Mouse (Mus musculus) frontal cortex, adult (tissue): ENCODE results near the gene Dmrta2.

Experiments
- ATAC-seq: cut with Nextera tagmentation; 2 replicates; pipeline ENCODE4 v1.9.2; 2017; ENCODE audit warnings: mild to moderate bottlenecking, moderate library complexity, mixed read lengths; ENCODE audit not compliant: low TSS enrichment

The Dmrta2 gene

DNA sequence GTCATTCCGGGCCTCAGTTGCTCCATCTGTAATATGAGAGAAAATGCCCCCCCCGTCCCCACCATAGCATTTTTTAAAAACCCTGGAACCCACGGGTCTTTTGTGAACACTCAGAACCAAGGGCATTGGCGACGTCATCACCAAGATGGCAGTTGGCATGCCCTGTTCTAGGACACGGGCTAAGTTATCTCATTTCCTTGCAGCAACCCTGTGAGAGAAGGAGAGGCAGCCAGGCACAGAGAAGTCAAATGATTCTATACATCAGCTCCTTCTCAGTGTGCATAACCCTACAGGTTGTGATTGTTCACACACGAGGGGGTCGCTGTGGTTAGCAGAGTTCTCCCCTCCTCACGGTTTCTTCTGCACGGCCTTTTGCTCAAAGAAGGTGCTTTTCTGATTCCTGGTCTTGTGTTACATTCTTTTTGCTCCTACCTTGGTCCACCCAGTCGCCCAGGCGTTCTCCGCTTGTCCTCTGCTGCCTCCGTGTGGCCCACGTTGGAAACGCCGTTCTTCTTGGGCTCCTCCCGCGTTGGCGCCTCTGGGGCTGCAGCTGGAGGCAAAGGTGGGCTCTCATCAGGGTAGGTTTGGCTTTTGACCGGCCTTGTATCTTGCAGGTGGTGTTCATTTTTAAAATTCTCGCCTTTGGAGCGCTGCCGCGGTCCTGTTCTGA lies 44.2 kb downstream of the Dmrta2 start:
- peak; percentile 82 for ATAC-seq

GRCm38 (mm10) chr4:110028461-110029188 lies 50.8 kb downstream of the Dmrta2 start:
- ATAC-seq, result peak; percentile 79

GRCm38 (mm10) chr4:110029446-110029845 lies 51.6 kb downstream of the Dmrta2 start:
- ATAC-seq, result no peak
